Mouse (Mus musculus): ENCODE results near the gene Hmcn2.

The Hmcn2 gene

DNA sequence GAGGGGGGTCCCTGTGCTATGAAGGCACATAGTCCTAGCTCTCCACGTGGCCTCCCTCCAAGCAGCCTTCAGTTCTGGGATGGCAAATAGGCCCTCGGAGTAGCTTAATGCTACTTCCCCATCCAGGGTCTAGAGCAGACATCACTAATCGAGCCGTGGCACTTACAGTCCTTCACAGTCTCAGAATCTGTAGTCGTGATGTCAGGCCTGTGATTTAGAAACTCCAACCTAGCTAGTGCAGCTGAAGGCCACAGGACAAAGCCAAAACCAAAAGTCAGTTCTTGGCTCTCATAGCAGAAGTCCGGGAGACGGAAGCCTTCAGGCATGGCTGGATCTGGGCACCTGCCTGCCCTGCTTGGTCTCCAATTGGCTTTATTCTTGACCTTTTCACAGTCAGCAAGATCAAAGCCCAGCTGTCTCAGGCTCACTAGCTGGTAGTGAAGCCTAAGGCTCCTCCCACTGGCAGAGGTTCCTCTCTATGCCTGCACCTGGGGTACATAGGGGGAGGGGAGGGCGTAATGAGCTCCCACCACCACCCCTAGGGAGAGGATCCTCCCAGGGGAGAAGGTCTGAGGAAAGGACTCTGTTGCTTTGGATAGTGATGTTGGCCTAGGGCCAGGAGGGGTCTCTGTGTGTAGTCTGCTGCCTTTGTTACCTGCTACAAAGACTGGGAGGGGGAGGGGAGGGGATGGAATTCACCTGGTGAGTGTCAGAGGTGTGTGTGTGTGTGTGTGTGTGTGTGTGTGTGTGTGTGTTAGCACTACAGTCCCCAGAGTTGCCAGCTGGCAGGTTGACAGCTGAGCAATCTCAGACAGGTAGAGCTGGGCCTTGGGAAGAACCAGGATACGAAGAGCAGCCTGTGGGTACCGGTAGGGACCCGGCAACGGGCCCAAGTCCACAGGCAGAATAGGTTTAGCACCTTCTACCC, 163.3 kb downstream of the Hmcn2 start:
- no peak for DNase-seq (ENCODE audit: low read depth, low spot score)

DNA sequence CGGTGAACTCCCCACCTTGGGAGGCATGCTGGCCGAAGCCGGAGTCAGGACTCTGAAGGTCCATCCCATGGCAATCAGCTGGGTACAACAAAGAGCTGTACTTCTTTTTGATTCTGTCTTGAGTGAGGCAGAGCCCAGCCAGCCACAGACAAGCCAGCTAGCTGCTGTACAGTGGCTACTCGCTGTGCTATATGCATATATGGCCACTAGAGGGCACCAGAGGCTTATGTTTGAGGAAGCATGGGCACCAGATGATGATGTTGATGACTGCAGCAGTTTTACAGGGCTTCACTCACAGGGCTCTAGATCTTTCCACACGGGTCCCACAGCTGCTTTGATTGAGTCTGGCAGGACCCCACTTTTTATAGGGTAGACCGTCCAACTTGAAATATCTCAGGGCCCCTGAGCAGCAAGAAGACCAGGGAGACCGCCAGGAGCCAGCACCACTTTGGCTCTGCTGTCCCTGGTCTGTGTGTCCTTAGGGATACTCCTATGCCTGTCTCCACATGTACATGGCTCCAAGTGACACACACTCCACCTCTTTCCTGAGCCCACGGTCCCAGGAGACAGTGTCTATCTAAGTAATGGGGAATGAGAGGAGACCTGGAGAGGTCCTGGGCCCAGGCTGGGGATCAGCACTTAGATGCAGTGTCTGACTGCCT, 168.8 kb downstream of the Hmcn2 start:
- peak; percentile 76 for DNase-seq (ENCODE audit: low read depth, low spot score)

DNA sequence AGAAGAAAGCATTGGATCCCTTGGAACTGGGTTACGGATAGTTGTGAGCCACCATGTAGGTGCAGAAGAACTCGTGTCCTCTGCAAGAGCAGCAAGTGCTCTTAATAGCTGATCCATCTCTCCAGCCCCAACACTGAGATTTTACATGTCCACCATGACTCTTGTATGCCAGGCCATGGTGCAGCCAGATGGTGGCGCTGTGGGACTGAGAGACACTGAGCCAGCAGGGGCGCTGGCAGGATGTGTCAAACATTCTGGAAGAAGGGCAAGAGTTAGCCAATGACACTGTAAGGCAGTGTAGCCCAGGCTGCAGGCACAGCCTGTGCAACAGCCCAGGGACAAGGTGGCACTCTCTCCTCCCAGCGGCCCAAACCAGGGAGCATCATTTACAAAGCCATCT, 170.0 kb downstream of the Hmcn2 start:
- DNase-seq (ENCODE audit: low read depth, low spot score): no peak

DNA sequence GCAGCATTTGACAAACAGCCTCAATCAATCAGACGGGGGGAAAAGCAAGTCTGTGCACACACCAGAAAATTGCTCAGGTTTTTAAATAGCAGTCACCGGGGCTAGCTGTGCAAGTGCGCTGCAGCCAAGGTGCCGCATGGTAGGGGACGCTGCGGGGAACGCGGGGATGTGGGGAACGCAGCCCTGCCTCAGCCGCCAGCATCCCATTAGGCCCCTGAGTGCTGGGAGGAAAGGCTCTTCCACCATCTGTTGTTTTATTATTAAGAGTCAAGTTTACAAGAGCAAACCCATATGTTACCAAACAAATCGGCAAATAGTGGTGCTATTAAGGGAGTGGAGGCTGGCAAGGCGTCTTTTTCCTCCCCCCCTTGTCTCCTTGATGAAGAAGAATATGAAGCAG, 175.0 kb downstream of the Hmcn2 start:
- DNase-seq (ENCODE audit: low read depth, low spot score): no peak

DNA sequence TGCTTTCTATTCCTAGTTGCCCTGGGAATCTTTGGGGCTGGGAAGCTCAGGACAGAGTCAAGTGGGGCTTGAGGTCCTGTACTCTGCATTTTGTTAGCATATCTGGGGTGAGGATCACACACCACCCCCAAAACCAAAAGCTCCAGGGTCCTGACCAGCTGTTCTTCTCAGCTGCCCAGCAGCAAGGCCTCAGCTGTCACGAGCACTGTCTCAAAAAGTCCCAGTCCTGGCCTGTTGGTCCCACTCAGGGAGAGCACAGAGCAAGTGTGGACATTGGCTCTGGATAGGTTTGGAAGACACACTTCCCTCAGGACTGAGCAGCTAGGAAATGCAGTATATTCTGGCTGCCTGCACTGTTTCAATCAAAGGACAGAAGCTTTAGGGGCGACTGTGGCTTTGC, 176.3 kb downstream of the Hmcn2 start:
- no peak for DNase-seq (ENCODE audit: low read depth, low spot score)

DNA sequence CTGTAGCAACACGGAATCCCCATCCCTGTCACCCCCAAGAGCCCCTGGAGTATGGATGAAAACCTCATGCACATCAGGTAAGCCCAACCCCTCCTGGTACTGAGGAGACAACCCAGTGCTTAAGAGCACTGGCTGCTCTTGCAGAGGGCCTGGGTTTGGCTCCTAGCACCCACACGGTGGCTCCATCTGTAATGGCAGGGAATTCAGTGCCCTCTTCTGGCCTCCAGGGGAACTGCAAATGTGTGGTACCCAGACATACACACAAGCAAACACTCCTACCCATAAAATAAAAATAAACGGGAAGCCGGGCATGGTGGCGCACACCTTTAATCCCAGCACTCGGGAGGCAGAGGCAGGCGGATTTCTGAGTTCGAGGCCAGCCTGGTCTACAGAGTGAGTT, 178.1 kb downstream of the Hmcn2 start:
- DNase-seq (ENCODE audit: low read depth, low spot score): no peak

DNA sequence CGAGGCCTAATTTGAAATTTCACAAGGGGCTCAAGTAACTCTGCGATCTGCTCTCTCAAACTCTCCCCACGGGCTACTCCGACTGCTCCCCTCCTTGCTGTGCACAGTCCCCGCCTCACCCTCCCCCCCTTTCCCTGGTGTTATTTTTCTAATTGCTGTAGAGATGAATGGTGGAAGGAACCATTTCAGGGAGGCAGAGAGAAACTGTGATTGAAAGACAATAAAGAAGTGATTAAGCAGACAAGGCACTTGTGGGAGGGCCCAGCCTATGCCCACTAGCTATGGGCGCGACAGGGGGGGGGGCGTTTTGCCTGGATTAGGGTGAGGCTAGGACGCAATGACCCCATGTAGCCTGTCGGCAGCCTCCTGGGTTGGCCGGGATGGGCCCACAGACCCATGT, 179.0 kb downstream of the Hmcn2 start:
- DNase-seq (ENCODE audit: low read depth, low spot score): no peak

DNA sequence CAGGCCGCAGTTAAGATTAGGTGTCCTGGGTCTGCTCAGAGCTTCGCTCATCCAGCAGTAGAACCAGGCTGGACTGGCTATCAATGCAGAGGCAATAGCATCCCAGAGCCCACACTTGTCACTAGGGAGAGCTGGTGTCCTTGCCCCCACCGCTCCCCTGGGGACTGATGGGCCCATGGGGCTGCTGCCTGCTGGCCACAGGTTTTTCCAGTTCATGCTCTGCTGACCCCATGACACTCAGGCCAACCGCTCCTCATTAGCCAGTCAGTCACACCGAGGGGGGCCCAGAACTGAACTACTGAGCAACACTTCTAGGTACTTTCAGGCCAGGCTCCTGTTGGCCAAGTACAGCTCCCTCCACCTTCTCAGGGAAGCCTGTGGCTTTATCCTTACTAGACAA, 180.1 kb downstream of the Hmcn2 start:
- DNase-seq (ENCODE audit: low read depth, low spot score): no peak

DNA sequence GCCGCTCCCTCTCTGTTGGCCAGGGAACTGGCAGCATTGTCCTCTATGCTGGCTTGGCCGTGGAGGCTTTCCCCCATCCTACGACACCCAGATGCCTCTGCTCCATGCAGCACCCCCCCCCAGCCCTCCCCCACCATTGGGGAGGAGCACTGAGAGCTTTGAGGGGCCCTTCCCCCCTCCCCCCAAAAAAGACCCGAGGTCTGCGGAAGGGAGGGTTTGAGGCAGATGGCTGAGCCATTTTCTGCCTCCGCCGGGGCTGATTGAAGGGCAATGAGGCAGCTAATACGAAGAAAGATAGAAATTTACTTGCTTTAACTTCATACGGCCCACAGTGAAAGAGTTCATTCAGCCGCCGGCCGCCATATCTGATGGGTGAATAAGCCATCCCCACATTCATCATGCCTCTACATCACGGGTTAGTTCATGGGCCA, 180.8 kb downstream of the Hmcn2 start:
- no peak for DNase-seq (ENCODE audit: low read depth, low spot score)

DNA sequence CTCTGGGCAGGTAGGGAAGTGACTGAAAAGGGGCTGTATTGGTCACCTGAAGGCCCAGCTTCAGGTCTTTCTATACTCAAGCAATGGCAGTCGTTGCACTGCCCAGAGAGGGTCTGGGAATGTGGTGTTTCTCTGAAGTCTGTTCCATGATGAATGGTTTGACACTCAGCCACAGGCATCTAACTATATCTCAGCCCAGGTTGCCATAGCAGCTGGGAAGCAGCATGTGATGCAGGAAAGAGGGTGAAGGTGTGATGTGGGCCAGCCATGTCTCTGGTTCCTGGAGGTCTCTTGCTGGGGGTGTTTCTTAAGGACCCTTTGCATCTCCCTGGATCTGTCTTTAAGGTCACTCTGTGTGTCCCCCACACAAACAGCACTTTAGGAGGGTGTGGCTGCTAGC, 181.9 kb downstream of the Hmcn2 start:
- no peak for DNase-seq (ENCODE audit: low read depth, low spot score)

DNA sequence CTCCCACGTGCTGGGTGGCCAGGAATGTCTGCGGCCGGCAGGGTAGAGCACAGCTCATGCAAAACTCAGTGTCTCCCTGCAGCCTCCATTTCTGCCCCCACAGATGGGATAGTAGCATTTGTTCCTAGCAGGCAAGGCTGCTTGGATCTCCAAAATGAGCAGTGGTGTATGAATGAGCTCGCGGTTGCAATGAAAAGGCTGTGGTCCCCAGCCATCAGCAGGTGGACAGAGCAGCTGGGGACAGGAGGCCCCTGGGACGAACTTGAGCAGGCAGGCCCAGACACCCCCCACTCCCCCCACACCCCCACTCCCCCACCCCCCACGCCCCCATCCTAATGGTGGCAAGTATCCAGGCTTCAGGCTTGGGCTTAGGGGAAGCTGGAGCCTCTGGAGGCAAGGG, 182.9 kb downstream of the Hmcn2 start:
- DNase-seq (ENCODE audit: low read depth, low spot score): no peak

DNA sequence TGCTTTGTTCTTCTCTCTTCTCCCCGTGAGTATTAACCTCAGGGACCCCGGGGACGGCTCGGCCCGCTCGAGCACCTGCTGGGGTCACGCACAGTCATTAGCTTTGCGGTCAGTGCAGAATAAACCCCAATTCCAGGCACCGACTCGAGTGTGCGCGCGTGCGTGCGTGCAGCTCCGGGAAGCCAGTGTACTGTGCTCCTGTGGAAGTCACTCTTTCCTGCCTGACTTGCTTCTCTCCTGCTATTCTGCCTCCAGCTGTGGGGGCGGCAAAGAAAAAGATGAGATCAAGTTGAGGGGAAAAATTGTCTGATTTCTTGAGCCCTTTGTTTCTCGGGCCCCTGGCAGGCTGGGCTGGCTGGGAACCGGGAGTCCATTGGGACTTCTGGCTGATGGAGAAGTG, 183.4 kb downstream of the Hmcn2 start:
- DNase-seq (ENCODE audit: low read depth, low spot score): no peak

DNA sequence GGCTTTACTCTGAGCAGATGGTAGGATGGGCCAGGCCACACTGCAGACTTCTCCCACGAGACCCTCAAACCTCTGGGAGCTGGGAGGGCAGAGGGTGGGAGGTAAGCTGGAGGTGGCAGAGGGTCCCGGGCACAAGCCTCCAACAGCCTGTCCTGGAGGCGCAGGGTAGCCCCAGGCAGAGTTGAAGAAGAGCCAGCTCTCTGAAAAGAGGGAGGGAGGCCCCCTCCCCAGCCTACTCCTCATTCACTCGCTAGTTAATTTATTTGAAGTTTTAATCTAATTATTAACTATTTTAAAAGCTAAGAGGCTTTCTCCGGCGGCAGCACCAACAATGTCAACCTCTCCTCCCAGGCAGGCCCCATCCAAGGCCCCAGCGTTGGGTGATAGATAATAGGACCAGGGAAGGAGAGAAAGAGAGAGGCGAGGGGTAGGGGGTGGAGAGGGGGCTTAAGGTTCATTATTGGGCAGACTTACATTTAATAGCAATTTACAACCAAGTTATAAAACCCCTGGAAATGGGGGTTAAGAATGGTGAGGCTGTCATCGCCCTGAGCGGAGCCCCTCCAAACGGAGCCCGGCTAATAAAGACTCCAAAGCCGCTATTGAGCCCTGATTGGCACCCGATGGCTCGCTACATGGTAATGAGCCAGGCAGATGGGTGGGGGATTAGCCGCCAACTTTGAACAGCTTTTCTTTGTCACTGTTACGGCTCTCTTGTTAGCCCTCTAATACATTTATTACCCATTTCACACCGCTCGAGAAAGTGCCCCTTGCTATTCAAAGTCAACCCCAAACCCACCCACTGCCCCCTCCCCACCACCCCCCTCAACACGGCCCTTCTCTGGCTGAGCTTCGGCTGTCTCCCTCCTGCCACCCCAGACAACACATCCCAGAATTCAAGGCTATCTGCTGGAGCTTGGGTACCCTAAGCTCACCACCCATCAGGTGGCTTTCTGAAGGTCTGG, 185.4 kb downstream of the Hmcn2 start:
- DNase-seq (ENCODE audit: low read depth, low spot score): no peak

DNA sequence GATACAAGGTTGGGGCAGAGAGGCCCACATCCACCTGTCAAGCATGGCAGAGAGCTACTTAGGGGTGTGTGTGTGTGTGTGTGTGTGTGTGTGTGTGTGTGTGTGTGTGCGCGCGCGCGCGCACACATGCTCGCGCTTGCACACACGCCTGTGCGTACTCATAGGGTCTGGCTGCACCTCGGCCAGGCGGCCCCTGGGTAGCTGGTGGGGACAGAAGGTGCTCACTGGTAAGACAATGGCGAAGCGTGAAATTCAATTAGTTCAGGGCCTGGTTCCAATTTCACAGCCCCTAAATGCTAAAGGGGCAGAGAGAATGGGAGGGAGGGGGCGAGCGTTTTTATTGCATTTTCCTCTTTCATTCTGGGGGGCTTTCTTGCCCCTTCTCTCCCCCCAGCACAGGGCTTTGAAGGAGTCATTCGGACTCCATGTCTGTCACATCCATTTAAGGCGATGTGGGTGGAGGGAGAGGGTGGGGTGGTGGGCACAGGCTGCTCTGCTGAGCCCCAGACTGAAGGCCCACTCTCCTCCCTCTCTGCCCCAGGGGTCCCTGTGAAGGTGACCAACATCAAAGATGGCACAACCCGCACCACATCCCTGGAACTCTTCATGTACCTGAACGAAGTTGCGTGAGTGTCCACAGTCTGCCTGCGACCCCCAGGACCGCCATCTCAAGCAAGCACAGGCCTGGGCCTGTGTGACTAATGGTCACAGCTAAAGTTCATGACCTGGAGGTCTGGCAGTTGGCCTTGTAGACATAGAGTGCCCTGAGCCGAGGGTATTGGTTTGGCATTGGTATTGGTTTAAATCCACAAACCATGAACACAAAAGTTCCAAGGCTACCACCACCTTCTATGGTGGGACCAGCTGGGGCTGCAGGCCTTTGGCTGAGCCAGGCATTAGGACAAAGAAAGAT, 186.3 kb downstream of the Hmcn2 start:
- no peak for DNase-seq (ENCODE audit: low read depth, low spot score)

DNA sequence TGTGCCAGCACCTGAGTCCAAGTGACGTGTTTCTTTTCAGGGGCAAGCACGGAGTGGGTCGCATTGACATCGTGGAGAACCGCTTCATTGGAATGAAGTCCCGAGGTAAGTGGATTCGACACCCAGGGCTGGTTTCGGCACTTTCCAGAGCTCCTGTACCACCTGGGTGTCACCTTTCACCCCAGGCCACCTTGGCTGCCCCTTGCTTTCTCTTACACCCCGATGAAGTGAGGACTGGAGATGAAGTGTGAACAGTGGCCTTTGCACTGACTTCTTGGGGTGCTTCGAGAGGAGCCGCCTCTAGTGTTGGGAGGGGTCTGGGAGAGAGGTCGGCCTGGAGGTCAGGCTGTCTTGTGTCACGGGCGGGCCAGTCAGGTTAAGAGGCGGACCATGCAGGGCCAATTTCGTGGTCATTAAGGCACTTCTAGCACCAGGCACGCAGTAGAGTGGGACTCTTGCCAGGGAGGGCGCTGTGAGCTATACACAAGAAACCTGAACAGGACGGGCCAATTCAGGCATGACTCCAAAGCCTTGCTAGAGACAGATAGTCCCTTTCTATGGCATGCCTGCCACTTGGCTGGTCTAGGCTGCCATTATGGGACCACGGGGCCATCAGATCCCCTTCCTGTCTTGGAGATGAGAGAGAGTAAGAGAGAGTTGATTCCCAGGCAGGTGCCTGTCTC, 187.4 kb downstream of the Hmcn2 start:
- no peak for DNase-seq (ENCODE audit: low read depth, low spot score)

DNA sequence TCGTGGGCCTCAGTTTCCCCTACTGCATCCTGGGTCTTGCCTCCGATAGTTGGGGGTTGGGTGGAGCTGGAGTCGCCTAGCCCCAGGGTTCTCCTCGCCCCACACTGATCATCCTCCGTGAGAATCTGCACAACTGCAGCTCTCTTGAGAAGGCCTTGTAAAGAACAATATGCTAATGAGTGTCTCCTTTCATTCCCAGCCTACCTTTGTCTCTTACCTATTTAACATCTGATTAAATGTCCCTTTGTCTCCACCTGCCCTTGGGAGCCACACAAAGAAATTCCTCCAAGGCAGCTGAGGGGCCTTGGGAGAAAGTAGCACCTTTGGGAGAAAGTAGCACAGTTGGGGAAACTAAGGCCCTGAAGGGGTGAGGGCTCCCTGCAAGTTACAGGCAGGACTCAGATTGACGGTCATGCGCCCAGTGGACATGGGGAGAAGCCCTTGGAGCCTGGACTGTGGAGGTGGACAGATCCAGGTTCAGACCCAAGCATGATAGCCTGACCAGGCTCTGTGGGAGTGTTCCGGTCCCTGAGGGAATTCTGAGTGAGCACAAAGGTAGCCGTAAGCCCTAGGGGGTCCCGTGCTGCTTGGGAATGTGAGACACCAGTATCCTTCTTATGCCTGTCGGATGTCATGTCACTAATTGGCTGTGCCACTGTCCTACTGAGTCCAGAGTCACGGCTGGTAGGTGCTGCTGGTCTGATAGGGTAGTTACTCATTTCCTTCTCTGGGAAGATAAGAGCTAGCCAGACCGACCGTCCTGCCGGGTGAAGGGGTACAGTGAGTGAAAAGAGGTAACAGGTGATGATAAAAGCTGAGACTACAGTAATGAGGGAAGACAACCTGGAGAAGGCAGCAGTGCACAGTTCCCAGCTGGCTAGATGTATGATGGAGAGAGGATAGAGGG, 188.7 kb downstream of the Hmcn2 start:
- DNase-seq (ENCODE audit: low read depth, low spot score): no peak

DNA sequence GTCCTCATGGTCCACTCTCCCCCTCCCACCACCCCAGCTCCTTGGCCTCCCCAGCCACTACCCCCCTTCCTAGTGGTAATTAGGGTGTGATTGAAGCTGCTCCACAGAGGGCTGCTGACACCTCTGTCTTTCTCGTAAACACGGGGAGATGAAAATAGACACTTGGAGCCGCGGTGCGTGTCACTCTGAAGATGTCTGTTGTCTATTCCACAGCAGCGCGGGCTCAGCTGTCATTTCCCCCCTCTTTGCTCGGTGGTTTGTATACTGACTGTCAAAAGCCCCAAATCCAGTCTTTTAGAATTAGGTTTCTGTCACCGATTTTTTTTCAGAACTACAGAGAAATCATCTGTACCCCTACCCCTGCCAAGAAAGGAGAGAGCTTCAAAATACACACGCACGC, 191.3 kb downstream of the Hmcn2 start:
- no peak for DNase-seq (ENCODE audit: low read depth, low spot score)

DNA sequence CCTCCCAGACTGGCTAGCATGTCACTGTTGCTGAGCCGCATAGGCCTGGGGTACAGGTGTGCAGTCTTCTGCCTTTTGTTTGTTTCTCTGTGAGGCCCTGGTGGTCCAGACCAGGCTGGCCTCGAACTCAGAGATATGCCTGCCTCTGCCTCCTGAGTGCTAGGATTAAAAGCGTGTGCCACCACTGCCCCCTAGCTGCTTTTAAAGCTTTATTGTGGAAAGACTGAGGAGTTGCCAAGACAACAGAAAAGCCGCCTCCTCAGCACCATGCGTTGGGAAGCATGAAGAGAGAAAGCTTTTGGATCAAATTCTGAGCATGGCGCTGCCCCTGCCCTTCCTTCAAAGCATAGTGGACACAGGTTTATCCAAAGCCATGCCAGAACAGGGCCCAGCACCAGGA, 194.6 kb downstream of the Hmcn2 start:
- no peak for DNase-seq (ENCODE audit: low read depth, low spot score)
